Mouse (Mus musculus): ENCODE measurements around the gene Cbx5. TPM values are rescaled to one million over a fixed set of nuclear protein-coding genes. Genes with fewer than 3 reads are reported as not detected.
"Not testable (repeated sequence)": the region's sequence is repeated elsewhere in the genome, so short reads cannot be mapped to it uniquely, and the experiment has no call there.

The Cbx5 gene
- polyA plus RNA-seq, 1 experiment: 221 TPM

DNA sequence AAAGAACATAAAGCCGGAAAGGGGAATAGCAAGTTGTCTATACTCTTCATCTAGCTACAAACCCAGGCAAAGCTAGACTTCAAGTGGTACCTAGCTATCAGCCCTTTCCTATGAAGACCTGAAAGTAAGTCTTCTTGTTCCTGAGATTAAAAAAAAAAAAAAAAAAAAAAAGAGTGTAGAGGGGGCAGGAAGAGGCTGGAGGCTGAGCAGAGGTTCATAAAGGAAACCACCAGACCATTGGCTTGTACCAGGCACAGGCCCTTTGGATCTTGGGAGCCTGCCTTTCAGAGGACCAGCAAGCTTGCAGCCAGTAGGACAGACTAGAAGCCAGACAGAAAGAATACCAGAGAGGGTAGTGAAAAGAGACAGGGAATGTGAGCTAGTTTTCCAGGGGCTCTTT, 13.7 kb upstream of the Cbx5 start:
- Histone ChIP-seq H3K27ac (ENCODE audit: insufficient read depth, low read depth, low read length) (no peak overlapping the region), H3K4me1 (ENCODE audit: control insufficient read depth, insufficient read depth, low read length) (peaks cover 6% of the 10 kb centered on the region; the same call in 1 of the 2 replicates), H3K4me3 (ENCODE audit: insufficient read depth, low read depth, low read length) (no peak overlapping the region)
- WGBS: 100% methylated on average over 1 of the region's 1 CpGs
- TF ChIP-seq CTCF (IDR thresholded peaks at IDR 0.05; ENCODE audit: insufficient read depth, low read depth, low read length) (no peak), POLR2A (IDR thresholded peaks at IDR 0.05; ENCODE audit: insufficient read depth, low read depth, low read length) (no peak)

DNA sequence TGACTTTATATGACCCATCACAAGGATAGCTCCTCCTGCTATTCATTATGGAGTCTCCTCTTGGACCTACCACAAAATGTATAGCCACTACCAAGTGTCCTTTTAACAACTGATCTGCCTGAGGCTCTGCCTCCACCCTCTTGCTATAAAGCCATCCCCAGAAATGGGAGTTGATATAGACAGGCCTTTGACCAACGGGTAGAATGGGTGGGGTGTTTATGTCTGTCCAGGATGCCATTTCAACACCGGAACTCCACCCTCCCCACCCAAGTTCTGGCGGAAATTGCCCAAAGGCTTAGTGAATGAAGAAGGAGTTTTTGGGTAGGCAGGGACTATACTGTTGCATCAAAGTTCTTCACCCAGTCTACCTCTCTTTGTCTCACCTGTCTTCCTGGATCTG, 13.0 kb upstream of the Cbx5 start:
- 83% methylated on average over 3 of the region's 3 CpGs for WGBS
- H3K4me3 ChIP-seq (ENCODE audit: insufficient read depth, low read depth, low read length): no peak overlapping the region
- no peak for TF ChIP-seq CTCF (IDR thresholded peaks at IDR 0.05; ENCODE audit: insufficient read depth, low read depth, low read length)
- TF ChIP-seq POLR2A (IDR thresholded peaks at IDR 0.05; ENCODE audit: insufficient read depth, low read depth, low read length): no peak
- H3K27ac ChIP-seq (ENCODE audit: insufficient read depth, low read depth, low read length): no peak overlapping the region
- peaks cover 6% of the 10 kb centered on the region; the same call in 1 of the 2 replicates for H3K4me1 ChIP-seq (ENCODE audit: control insufficient read depth, insufficient read depth, low read length)

DNA sequence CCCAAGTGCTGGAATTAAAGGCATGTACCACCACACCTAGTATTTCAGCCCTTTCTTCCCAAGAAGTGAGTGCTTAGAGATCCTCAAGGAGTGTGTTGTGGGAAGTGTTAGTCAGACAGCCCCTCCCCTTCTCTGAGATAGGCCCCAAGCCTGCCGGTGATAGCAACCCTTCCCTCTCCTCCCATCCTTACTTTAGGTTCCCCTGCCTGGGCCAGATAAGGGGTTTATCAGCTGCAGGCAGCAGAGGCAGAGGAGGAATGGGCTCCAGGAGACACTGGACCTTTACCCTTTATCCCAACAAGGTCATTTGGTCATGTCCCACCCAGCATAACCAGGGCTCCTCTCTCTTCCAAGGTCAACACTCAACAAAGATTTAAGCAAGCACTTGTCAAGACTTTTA, 12.0 kb upstream of the Cbx5 start:
- no peak for TF ChIP-seq CTCF (IDR thresholded peaks at IDR 0.05; ENCODE audit: insufficient read depth, low read depth, low read length)
- no peak for TF ChIP-seq POLR2A (IDR thresholded peaks at IDR 0.05; ENCODE audit: insufficient read depth, low read depth, low read length)
- WGBS: 40% methylated on average over 1 of the region's 1 CpGs
- H3K27ac ChIP-seq (ENCODE audit: insufficient read depth, low read depth, low read length): no peak overlapping the region
- no peak overlapping the region for H3K4me3 ChIP-seq (ENCODE audit: insufficient read depth, low read depth, low read length)
- peaks cover 6% of the 10 kb centered on the region; the same call in 1 of the 2 replicates for H3K4me1 ChIP-seq (ENCODE audit: control insufficient read depth, insufficient read depth, low read length)

DNA sequence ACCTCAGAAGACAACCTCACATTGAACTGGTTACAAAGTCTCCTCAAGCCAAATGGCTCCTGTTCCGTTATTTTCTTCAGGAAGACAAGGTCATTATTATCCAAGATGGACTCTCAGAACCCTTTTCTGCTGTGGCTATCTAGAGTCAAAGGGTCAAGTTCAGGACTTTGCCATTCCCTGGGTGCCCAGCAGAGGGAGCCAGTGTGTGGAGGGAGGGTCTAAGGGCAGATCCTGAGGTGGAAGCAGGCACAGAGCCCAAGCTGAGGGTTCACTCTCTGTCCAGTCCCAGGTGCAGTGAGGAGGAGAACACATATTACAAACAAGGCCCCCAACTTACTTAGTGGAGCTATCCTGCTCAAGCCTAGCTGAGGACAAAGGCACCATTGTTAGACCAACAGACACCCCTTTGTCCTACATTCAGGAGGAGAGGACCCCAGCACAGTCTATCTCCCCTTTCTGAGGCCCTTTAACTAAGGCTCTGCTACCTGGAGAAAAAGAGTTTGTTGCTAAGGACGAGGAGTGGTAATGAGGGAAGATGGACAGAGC, 10.7 kb upstream of the Cbx5 start:
- Histone ChIP-seq H3K4me3 (ENCODE audit: insufficient read depth, low read depth, low read length) (no peak overlapping the region), H3K27ac (ENCODE audit: insufficient read depth, low read depth, low read length) (no peak overlapping the region), H3K4me1 (ENCODE audit: control insufficient read depth, insufficient read depth, low read length) (peaks cover 5% of the 10 kb centered on the region; the same call in 1 of the 2 replicates)
- TF ChIP-seq POLR2A (IDR thresholded peaks at IDR 0.05; ENCODE audit: insufficient read depth, low read depth, low read length) (no peak), CTCF (IDR thresholded peaks at IDR 0.05; ENCODE audit: insufficient read depth, low read depth, low read length) (peak; percentile 85; the same call in 1 of the 2 replicates)
- 23% methylated on average over 2 of the region's 2 CpGs for WGBS

DNA sequence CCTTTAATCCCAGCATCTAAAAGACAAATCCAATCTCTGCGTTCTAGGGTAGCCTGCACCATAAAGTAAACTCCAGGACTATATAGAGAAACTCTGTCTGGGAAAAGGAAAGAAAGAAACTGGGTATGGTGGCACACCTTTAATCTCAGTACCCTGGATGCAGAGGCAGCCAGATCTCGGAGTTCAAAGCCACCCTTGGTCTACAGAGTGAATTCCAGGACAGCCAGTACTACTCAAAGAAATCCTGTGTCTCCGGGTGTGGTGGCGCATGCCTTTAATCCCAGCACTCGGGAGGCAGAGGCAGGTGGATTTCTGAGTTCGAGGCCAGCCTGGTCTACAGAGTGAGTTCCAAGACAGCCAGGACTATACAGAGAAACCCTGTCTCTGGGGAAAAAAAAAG, 9.9 kb upstream of the Cbx5 start:
- WGBS: 85% methylated on average over 6 of the region's 6 CpGs
- not testable (repeated sequence) for H3K4me1 ChIP-seq (ENCODE audit: control insufficient read depth, insufficient read depth, low read length); H3K27ac ChIP-seq (ENCODE audit: insufficient read depth, low read depth, low read length); H3K4me3 ChIP-seq (ENCODE audit: insufficient read depth, low read depth, low read length)

DNA sequence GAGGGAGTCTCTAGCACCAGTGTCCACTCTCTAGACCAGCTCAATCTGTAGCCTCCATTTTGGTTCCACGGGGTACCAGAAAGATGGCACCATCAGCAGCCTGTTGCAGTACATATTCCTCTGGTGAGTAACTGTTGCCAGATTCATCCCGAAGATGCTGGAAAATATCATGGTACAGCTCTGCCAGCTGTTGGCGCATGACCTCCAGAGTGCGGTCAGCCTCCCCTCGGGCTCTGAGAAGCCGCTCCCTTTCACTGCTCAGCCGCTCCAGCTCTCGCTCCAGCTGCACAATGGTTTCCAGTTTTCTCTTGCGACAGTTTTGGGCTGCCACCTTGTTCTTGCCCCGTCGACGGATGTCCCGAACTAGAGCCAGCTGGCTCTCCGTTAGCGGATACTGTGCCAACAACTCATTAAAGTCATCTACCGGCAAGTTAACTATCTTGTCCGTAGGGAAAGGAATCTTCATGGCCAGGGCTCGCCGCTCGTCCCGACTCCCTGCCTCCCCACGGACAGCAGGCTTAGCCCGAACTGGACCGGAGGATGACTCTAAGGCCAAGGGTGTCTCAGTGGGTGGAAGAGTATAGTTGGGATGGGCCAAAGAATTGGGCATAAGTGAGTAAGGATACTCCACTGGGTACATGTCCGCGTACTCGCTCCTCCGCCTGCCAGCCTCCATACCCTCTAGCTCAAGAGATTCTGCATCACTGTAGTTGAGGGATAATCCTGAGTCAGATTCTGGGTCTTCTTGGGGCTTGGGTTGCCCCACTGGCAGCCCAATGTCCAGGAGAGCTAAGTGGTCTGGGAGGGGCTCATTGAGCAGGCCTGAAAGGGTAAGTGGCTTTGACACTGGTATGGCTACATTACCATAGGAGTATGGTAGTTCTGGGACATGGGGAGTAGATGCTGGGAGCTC, 9.0 kb upstream of the Cbx5 start:
- WGBS: 70% methylated on average over 28 of the region's 28 CpGs

DNA sequence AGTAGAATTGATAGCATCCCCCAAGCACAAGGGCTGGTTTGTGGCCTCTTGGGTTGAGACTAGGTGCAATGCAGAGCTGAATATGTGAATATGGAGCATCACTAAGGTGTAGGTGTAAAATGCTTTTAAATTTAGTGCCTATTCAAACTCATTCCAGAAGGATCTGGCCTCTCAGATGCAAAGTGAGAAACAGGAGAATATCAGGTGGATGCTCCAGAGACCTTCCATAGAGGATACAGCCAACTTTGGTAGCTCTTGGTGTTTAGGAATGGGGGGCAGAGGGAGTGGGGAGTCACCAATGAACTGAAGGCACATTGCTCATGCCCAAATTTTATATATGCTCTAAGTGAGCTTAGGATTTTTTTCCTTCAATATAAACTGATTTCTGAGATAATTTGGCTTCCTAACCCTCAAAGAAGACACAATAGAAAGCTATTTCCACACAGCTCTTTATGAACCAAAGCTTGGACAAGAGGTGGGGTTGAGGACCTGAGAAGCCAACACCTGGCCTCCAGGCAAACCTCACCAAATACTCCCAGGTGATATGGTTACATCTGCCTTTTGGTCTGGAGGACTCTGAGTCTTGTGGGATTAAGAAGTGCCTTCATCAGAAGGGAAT, 8.3 kb upstream of the Cbx5 start:
- Histone ChIP-seq H3K27ac (ENCODE audit: insufficient read depth, low read depth, low read length) (no peak overlapping the region), H3K4me3 (ENCODE audit: insufficient read depth, low read depth, low read length) (no peak overlapping the region), H3K4me1 (ENCODE audit: control insufficient read depth, insufficient read depth, low read length) (peaks cover 2% of the 10 kb centered on the region; the same call in 1 of the 2 replicates)
- TF ChIP-seq POLR2A (IDR thresholded peaks at IDR 0.05; ENCODE audit: insufficient read depth, low read depth, low read length) (no peak), CTCF (IDR thresholded peaks at IDR 0.05; ENCODE audit: insufficient read depth, low read depth, low read length) (no peak)

More for the DNA sequence above, 9.0 kb upstream of the Cbx5 start:
- Histone ChIP-seq H3K27ac (ENCODE audit: insufficient read depth, low read depth, low read length) (no peak overlapping the region), H3K4me3 (ENCODE audit: insufficient read depth, low read depth, low read length) (no peak overlapping the region), H3K4me1 (ENCODE audit: control insufficient read depth, insufficient read depth, low read length) (no peaks in the 10 kb centered on the region)
- no peak for TF ChIP-seq POLR2A (IDR thresholded peaks at IDR 0.05; ENCODE audit: insufficient read depth, low read depth, low read length)
- no peak for TF ChIP-seq CTCF (IDR thresholded peaks at IDR 0.05; ENCODE audit: insufficient read depth, low read depth, low read length)

DNA sequence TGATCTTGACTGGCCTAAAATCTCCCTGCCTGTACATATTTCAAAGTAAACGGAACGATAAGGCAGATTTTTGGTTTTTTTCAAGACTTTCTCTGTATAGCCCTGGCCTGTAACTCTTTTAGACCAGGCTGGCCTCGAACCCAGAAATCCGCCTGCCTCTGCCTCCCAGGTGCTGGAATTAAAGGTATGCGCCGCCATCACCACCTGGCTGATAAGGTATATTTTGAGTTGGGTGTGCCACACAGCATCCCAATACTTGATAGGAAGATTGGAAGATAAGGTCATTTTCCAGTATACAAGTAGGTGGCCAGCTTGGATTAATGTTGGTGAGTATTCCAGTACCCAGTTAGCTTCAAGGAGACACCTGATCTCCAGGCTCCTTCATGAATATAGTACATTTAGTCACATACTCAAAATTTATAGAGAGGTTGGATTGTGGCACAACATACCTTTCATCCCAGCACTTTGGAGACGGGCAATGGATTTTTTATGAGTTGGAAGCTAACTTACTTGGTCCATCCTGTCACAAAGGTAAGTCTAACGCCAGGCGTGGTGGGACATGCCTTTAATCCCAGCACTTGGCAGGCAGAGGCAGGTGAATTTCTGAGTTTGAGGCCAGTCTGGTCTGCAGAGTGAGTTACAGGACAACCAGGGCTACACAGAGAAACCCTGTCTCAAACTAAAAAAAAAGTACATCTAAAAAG, 7.6 kb upstream of the Cbx5 start:
- TF ChIP-seq POLR2A (IDR thresholded peaks at IDR 0.05; ENCODE audit: insufficient read depth, low read depth, low read length) (no peak), CTCF (IDR thresholded peaks at IDR 0.05; ENCODE audit: insufficient read depth, low read depth, low read length) (no peak)
- H3K4me1 ChIP-seq (ENCODE audit: control insufficient read depth, insufficient read depth, low read length): peaks cover 5% of the 10 kb centered on the region; the same call in 1 of the 2 replicates
- no peak overlapping the region for H3K4me3 ChIP-seq (ENCODE audit: insufficient read depth, low read depth, low read length)
- WGBS: 91% methylated on average over 9 of the region's 9 CpGs
- no peak overlapping the region for H3K27ac ChIP-seq (ENCODE audit: insufficient read depth, low read depth, low read length)

Measured in olfactory bulb, adult 2 months (tissue).